Mouse (Mus musculus) spleen, adult 2 months (tissue): ENCODE results near the gene Unc119.

Experiments used
- CTCF ChIP-seq: fragments of 200-500 bp; IDR thresholded peaks from 2 replicates; pipeline ENCODE4 v1.5.1; 2011; ENCODE audit warnings: mild to moderate bottlenecking, inconsistent platforms; ENCODE audit not compliant: insufficient read depth, insufficient read length, insufficient replicate concordance; ENCODE audit errors: extremely low read depth
- POLR2A ChIP-seq: fragments of 200-500 bp; IDR thresholded peaks from 2 replicates; pipeline ENCODE4 v1.6.1; 2011; ENCODE audit warnings: low read depth, low read length, inconsistent platforms

DNA sequence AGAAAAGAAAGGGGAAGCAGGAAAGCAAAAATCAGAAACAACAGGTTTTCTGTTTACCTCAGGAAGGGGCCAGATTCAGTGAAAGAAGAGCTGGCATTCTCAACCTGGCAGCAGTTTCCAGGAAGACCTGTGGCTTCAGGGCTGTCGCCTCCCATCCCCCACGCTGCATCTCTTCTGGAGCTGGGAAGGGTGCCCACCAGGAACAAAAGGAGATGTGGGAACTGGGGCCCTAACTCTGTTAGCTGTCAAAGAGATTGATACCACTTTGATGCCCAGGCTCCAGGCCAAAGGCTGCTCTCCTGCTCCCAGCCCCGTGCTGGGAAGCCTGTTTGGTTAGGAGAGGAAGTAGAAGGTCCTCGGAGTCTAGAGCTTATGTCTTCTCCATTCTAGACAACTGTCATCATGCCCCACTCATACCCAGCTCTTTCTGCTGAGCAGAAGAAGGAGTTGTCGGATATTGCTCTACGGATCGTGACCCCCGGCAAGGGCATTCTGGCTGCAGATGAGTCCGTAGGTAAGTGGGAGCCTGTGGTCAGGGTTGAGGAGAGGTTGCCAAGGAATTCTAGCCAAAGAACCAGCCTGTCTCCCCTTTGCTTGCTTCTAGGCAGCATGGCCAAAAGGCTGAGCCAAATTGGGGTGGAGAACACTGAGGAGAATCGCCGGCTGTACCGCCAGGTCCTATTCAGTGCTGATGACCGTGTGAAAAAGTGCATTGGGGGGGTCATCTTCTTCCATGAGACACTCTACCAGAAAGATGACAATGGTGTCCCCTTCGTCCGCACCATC lies 19.1 kb upstream of the Unc119 start:
- no peak for TF ChIP-seq CTCF
- TF ChIP-seq POLR2A = no peak
